Mouse (Mus musculus): ENCODE data around the gene Hibch.

DNA sequence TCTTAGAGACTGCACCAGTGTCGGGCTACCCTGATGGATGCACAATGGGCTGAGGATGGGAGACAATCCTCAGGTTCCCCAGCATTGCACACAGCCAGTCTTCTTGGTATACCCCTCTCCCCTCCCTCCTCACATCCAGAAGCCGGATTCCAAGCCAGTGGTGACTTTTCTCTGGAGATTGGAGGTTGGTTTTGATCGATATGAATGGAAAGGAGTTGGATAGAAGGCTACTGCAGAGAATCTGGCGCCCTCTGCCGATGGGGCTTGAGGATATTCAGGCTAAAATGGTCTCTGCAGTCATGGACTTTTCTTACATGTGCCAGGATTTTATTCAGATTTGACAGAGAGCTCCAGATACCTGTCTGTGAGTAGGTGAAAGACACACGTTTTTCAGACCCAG is 110.4 kb downstream of the Hibch start:
- TF ChIP-seq CTCF (IDR thresholded peaks at IDR 0.05; ENCODE audit: low read depth): peak; percentile 78
- no peak for TF ChIP-seq EP300 (optimal IDR thresholded peaks at IDR 0.05)

Measured in stomach, postnatal 0 days (tissue).